Mouse (Mus musculus) heart, adult 2 months (tissue): ENCODE measurements around the gene Ech1. TPM values are rescaled to one million over a fixed set of nuclear protein-coding genes. Genes with fewer than 3 reads are reported as not detected.

Experiments used
- DNase-seq, 2 experiments: peaks; one replicate each; pipeline ENCODE4 v3.0.0; 2021
- H3K27ac ChIP-seq: fragments of 200-600 bp; 2 replicates; pipeline ENCODE4 v1.8.1; 2022
- H3K27me3 ChIP-seq: fragments of 200-500 bp; 2 replicates; pipeline ENCODE4 v1.6.1; 2012; ENCODE audit warnings: mild to moderate bottlenecking, low read length, inconsistent platforms, mixed read lengths; ENCODE audit not compliant: control insufficient read depth, insufficient read depth
- H3K36me3 ChIP-seq: fragments of 200-500 bp; 2 replicates; pipeline ENCODE4 v1.6.1; 2012; ENCODE audit warnings: low read length, inconsistent platforms; ENCODE audit not compliant: control insufficient read depth, insufficient read depth
- H3K4me1 ChIP-seq: fragments of 200-500 bp; 2 replicates; pipeline ENCODE4 v1.6.1; 2011; ENCODE audit warnings: low read length; ENCODE audit not compliant: control insufficient read depth, insufficient read depth
- H3K4me3 ChIP-seq: fragments of 200-600 bp; 2 replicates; pipeline ENCODE4 v1.8.1; 2022
- H3K79me2 ChIP-seq: fragments of 200-500 bp; replicated peaks from 2 replicates; pipeline ENCODE4 v1.6.1; 2012; ENCODE audit warnings: mild to moderate bottlenecking, inconsistent platforms, low read length, moderate library complexity, mixed read lengths; ENCODE audit not compliant: control insufficient read depth, insufficient read depth
- H3K9ac ChIP-seq: fragments of 200-500 bp; 2 replicates; pipeline ENCODE4 v1.6.1; 2012; ENCODE audit warnings: low read depth, mild to moderate bottlenecking, control low read depth, inconsistent platforms, low read length, mixed read lengths
- CTCF ChIP-seq: fragments of 200-600 bp; IDR thresholded peaks from 2 replicates; pipeline ENCODE4 v1.8.1; 2022; ENCODE audit warnings: antibody characterized with exemption, mild to moderate bottlenecking, moderate library complexity
- EP300 ChIP-seq: fragments of 200-500 bp; IDR thresholded peaks from 2 replicates; pipeline ENCODE4 v1.6.1; 2011; ENCODE audit warnings: low read depth, low read length, control low read depth; ENCODE audit not compliant: insufficient read depth
- POLR2A ChIP-seq: fragments of 200-500 bp; IDR thresholded peaks from 2 replicates; pipeline ENCODE4 v1.6.1; 2011; ENCODE audit warnings: mild to moderate bottlenecking, low read depth, low read length, control low read depth; ENCODE audit not compliant: insufficient read depth
- WGBS: fragments of 180-500 bp; shearing (Covaris S2); methylation state at CpG from one replicate; pipeline ENCODE4 v1.1.7; 2018; 5-methylcytosine and 5-hydroxymethylcytosine counted together
- intact Hi-C: fragments of 180-260 bp; cut with DNase I; formaldehyde crosslinking; loops from one replicate; pipeline ENCODE4 v1.15.1; 2025
- polyA plus RNA-seq: library from polyadenylated mRNA; depleted of rRNA; stranded (reverse); fragments of >200 nt; gene quantifications from 2 replicates; pipeline ENCODE4 v1.2.3, GENCODE M21; 2012
- total RNA-seq, 2 experiments: library from RNA; stranded (reverse); gene quantifications; 2 replicates each; pipeline ENCODE4 v1.2.3; 2021

The Ech1 gene
- total and polyA plus RNA-seq, 3 experiments, result 1,826 to 2,229 (median 2,087) TPM

GRCm38 (mm10) chr7:28822993-28823903, 1.8 kb upstream of the Ech1 start:
- intact Hi-C loops, result no loop called here
- Histone ChIP-seq H3K27me3 (no peaks in the 10 kb centered on the region), H3K4me1 (peaks cover 33% of the 10 kb centered on the region), H3K79me2 (no peaks in the 10 kb centered on the region), H3K9ac (no peak overlapping the region), H3K36me3 (peaks cover 45% of the 10 kb centered on the region), H3K4me3 (no peak overlapping the region), H3K27ac (peak overlapping the region; percentile 98)
- TF ChIP-seq CTCF, result no peak
- TF ChIP-seq EP300, result no peak
- TF ChIP-seq POLR2A, result peak; percentile 34; the same call in 1 of the 2 replicates
- DNase-seq, result no peak
- WGBS, result 54% methylated on average over 10 of the region's 10 CpGs

GRCm38 (mm10) chr7:28823932-28824331, 1.1 kb upstream of the Ech1 start:
- peak overlapping the region; percentile 98 for H3K27ac ChIP-seq
- DNase-seq, result no peak
- no peak overlapping the region for H3K9ac ChIP-seq
- peaks cover 42% of the 10 kb centered on the region for H3K36me3 ChIP-seq
- no peak for TF ChIP-seq EP300
- TF ChIP-seq CTCF, result no peak
- no peak for TF ChIP-seq POLR2A
- H3K4me1 ChIP-seq, result peaks cover 31% of the 10 kb centered on the region
- H3K4me3 ChIP-seq, result no peak overlapping the region
- 17% methylated on average over 2 of the region's 2 CpGs for WGBS
- no peaks in the 10 kb centered on the region for H3K27me3 ChIP-seq
- intact Hi-C loops, result no loop called here
- no peaks in the 10 kb centered on the region for H3K79me2 ChIP-seq

GRCm38 (mm10) chr7:28825686-28826401, 827 bp downstream of the Ech1 start:
- TF ChIP-seq CTCF (peak; percentile 52), EP300 (no peak), POLR2A (no peak)
- intact Hi-C loops, result loop anchor here (2.0 to 5.0 kb wide), 4 partner anchors 13 to 41 kb away; no protein-coding TSS in a partner anchor
- H3K79me2 ChIP-seq, result no peaks in the 10 kb centered on the region
- peak overlapping the region; percentile 66 for H3K4me3 ChIP-seq
- 8% methylated on average over 11 of the region's 11 CpGs for WGBS
- H3K27ac ChIP-seq, result peak overlapping the region; percentile 98
- H3K9ac ChIP-seq, result peak overlapping the region; percentile 84
- H3K4me1 ChIP-seq, result peaks cover 21% of the 10 kb centered on the region
- DNase-seq, result peak; percentile 61 to 66
- peaks cover 27% of the 10 kb centered on the region for H3K36me3 ChIP-seq
- H3K27me3 ChIP-seq, result no peaks in the 10 kb centered on the region

- Histone ChIP-seq H3K9ac (peak overlapping the region; percentile 84; the same call in 1 of the 2 replicates), H3K27ac (peak overlapping the region; percentile 98), H3K36me3 (peaks cover 21% of the 10 kb centered on the region), H3K4me1 (peaks cover 17% of the 10 kb centered on the region), H3K27me3 (no peaks in the 10 kb centered on the region), H3K79me2 (no peaks in the 10 kb centered on the region), H3K4me3 (peak overlapping the region; percentile 66)
- intact Hi-C loops, result loop anchor here (2.0 to 5.0 kb wide), 4 partner anchors 14 to 41 kb away; no protein-coding TSS in a partner anchor
- no peak for TF ChIP-seq POLR2A
- no peak for TF ChIP-seq CTCF
- TF ChIP-seq EP300, result no peak
- DNase-seq, result no peak
- WGBS, result 68% methylated on average over 7 of the region's 7 CpGs
Measured at GRCm38 (mm10) chr7:28826402-28826772, 1.4 kb downstream of the Ech1 start.

GRCm38 (mm10) chr7:28827338-28827737, 2.3 kb downstream of the Ech1 start:
- Histone ChIP-seq H3K4me3 (no peak overlapping the region), H3K27me3 (no peaks in the 10 kb centered on the region), H3K36me3 (peaks cover 21% of the 10 kb centered on the region), H3K9ac (no peak overlapping the region), H3K79me2 (no peaks in the 10 kb centered on the region), H3K27ac (peak overlapping the region; percentile 27; the same call in 1 of the 2 replicates), H3K4me1 (peaks cover 14% of the 10 kb centered on the region)
- intact Hi-C loops, result loop anchor here (2.0 to 5.0 kb wide), 4 partner anchors 13 to 40 kb away; no protein-coding TSS in a partner anchor
- WGBS, result 31% methylated on average over 3 of the region's 3 CpGs
- TF ChIP-seq POLR2A (no peak), EP300 (no peak), CTCF (no peak)
- peak; percentile 23 to 52 for DNase-seq
